Mouse (Mus musculus) heart, embryonic 10.5 days (tissue): ENCODE data around the gene Rhox7b. TPM values are rescaled to one million over a fixed set of nuclear protein-coding genes. Genes with fewer than 3 reads are reported as not detected.
"Not testable (repeated sequence)": the region's sequence is repeated elsewhere in the genome, so short reads cannot be mapped to it uniquely, and the experiment has no call there.

Experiments used
- DNase-seq: peaks from one replicate; pipeline ENCODE4 v3.0.0-alpha.2; 2017; ENCODE audit warnings: low spot score
- H3K27ac ChIP-seq: fragments of 300-500 bp; sonication (generic); 2 replicates; pipeline ENCODE4 v1.5.1; 2016; ENCODE audit warnings: mild to moderate bottlenecking
- H3K27me3 ChIP-seq: fragments of 300-500 bp; sonication (generic); 2 replicates; pipeline ENCODE4 v1.6.1; 2016; ENCODE audit warnings: mild to moderate bottlenecking; ENCODE audit not compliant: poor library complexity, insufficient read depth, severe bottlenecking
- H3K36me3 ChIP-seq: fragments of 300-500 bp; sonication (generic); 2 replicates; pipeline ENCODE4 v1.6.1; 2016; ENCODE audit warnings: mild to moderate bottlenecking, moderate library complexity
- H3K4me1 ChIP-seq: fragments of 300-500 bp; sonication (generic); 2 replicates; pipeline ENCODE4 v1.6.1; 2016; ENCODE audit warnings: mild to moderate bottlenecking
- H3K4me3 ChIP-seq: fragments of 300-500 bp; sonication (generic); 2 replicates; pipeline ENCODE4 v1.5.1; 2016; ENCODE audit warnings: mild to moderate bottlenecking, moderate library complexity
- H3K9me3 ChIP-seq: fragments of 300-500 bp; sonication (generic); 2 replicates; pipeline ENCODE4 v1.6.1; 2016; ENCODE audit warnings: mild to moderate bottlenecking, moderate library complexity
- WGBS: fragments of 180-500 bp; shearing (Covaris S2); methylation state at CpG from one replicate; pipeline ENCODE4 v1.1.7; 2016; 5-methylcytosine and 5-hydroxymethylcytosine counted together
- polyA plus RNA-seq: library from polyadenylated mRNA; unstranded; fragments of >200 nt; fragmentation: Nextera tagmentation; extraction: Ambion mirVana; gene quantifications from 2 replicates; pipeline ENCODE4 v1.2.1, GENCODE M21; 2016

Gene Rhox7b
- not detected in 2 replicates for polyA plus RNA-seq

DNA sequence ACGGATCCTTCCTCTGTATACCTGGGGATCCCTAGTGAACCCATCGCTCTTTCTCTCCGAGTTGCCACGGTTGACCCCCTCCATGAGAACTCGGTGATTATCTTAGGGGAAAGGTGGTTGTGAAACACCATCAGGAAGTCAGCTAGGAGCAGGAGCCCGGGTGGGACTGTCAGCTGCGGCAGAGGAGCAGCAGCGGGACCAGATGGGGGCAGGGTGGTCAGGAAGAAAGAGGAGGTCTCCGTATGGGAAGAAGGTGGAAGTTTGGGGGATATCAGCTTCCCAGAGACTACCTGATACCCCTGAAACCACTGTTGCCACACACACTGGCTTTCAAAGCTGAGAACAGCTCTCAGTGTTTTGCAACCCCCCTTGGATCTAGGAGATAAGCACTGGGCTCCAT is at the start of gene Rhox7b:
Gene Rhox7b (minus strand): TSS at position 101 of the 400 bp plus-strand sequence.
- H3K4me1 ChIP-seq, H3K4me3 ChIP-seq, H3K36me3 ChIP-seq, H3K9me3 ChIP-seq, H3K27me3 ChIP-seq, H3K27ac ChIP-seq, DNase-seq: not testable (repeated sequence)
- WGBS = 63% methylated on average over 9 of the region's 9 CpGs

- Histone ChIP-seq H3K9me3 (no peaks in the 10 kb centered on the region), H3K36me3 (no peaks in the 10 kb centered on the region), H3K4me3 (no peak overlapping the region), H3K4me1 (no peaks in the 10 kb centered on the region), H3K27ac (no peak overlapping the region), H3K27me3 (no peaks in the 10 kb centered on the region)
- WGBS = 57% methylated on average over 4 of the region's 4 CpGs
- no peak for DNase-seq
These were observed 19.3 kb upstream of the Rhox7b start for GRCm38 (mm10) chrX:37916311-37916710.

DNA sequence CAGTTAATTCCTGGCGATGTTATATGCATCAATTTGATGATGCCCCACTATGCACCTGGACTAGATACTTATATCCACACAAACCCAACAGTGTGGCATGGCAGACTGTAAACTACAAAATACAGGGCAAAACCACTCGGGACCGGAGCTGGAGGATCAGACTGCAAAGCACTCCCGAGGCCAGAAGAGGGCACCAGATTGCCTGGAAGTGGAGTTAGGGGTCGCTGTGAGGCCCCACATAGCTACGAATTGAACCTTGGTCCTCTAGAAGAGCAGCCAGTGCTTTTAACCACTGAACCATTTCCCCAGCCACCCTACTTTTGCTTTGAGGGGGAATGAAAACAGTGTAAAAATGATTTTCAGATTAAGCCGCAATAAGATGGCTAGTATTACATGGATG is 11.5 kb upstream of the Rhox7b start:
- Histone ChIP-seq H3K27ac (no peak overlapping the region), H3K9me3 (no peaks in the 10 kb centered on the region), H3K4me3 (no peak overlapping the region), H3K4me1 (no peaks in the 10 kb centered on the region), H3K27me3 (no peaks in the 10 kb centered on the region), H3K36me3 (no peaks in the 10 kb centered on the region)
- WGBS = 46% methylated on average over 7 of the region's 7 CpGs
- peak; percentile 16 for DNase-seq

GRCm38 (mm10) chrX:37903727-37904126 is 6.7 kb upstream of the Rhox7b start:
- H3K9me3 ChIP-seq = no peaks in the 10 kb centered on the region
- WGBS = 67% methylated on average over 5 of the region's 5 CpGs
- no peak overlapping the region for H3K4me3 ChIP-seq
- no peaks in the 10 kb centered on the region for H3K27me3 ChIP-seq
- no peaks in the 10 kb centered on the region for H3K36me3 ChIP-seq
- no peaks in the 10 kb centered on the region for H3K4me1 ChIP-seq
- no peak overlapping the region for H3K27ac ChIP-seq
- DNase-seq = no peak

DNA sequence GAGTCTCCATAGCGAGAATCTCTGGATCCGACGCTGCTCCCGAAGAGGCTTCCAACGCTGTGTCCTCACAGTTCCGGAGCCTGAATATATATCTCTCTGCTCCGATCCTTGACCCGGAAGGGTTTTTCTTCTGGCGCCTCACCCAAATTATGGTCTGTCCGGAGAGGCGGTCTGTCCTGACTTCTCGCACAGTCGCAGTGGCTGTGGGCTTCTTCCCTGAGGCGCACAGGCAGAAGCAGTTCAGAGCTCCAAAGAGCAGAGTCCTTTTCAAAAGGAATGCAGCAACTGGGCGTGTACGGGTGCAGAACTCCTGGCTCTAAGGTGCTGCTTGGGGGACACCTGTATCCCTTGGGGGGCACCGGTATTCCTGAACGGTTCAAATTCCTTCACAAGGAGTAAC is 4.6 kb upstream of the Rhox7b start, which contains the start of gene Rhox9:
Gene Rhox9 (minus strand): TSS at position 101 of the 400 bp plus-strand sequence.
- H3K36me3 ChIP-seq, H3K27me3 ChIP-seq, H3K9me3 ChIP-seq, H3K27ac ChIP-seq, H3K4me1 ChIP-seq, H3K4me3 ChIP-seq, DNase-seq: not testable (repeated sequence)
- 90% methylated on average over 10 of the region's 18 CpGs for WGBS

DNA sequence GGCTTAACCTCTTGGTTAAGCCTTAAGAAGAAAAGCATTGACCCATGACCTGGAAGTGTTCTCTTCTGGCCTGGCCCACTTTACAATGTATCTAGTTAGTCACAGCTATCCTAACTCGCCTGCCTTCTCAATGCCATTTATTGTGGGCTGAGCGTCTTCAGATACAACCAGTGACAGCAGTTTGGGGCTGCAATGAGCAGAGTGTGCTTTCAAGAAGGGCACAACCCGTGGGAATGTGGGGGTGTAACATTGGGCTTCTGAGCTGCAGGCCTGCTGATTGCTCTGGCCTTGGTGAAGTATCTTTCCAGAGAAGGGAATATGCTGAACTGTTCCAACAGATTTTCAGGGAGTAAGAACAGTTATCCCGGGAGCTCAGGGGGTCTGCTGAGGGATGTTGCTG is 18.2 kb downstream of the Rhox7b start, which contains the start of gene Rhox8:
Gene Rhox8 (minus strand): TSS at position 101 of the 400 bp plus-strand sequence.
- Histone ChIP-seq H3K27ac (no peak within 1 kb of the TSS), H3K9me3 (no peaks in the 10 kb centered on the region), H3K4me1 (no peaks in the 10 kb centered on the region), H3K4me3 (no peak within 1 kb of the TSS), H3K27me3 (no peaks in the 10 kb centered on the region), H3K36me3 (no peaks in the 10 kb centered on the region)
- 75% methylated on average over 4 of the region's 4 CpGs for WGBS
- no peak for DNase-seq

DNA sequence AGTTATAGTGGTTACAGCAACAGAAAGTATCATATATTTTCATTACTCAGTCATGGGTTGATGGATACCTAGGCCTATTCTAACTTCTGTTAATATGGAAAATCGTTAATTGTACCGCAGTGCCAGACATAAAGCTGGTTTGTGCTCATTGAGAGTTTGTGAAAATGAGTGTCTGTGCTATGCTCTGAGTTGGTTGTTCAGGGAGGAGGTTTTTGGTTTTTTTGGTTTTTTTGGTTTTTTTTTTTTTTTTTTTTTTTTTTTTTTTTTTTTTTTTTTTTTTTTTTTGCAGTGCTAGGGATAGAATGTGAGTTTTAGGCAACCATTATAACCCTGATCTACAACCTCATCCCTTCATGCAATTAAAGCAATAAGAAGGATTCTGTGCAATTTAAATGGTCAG is 25.4 kb downstream of the Rhox7b start:
- 98% methylated on average over 2 of the region's 2 CpGs for WGBS
- Histone ChIP-seq H3K36me3 (no peaks in the 10 kb centered on the region), H3K9me3 (no peaks in the 10 kb centered on the region), H3K4me1 (no peaks in the 10 kb centered on the region), H3K27ac (no peak overlapping the region), H3K27me3 (no peaks in the 10 kb centered on the region), H3K4me3 (no peak overlapping the region)
- DNase-seq = no peak

Other genes with a start within 250 kb of the Rhox7b start
- gene Rhox4g, start 245.9 kb downstream of the Rhox7b start, polyA plus RNA-seq = not detected in 2 replicates
- gene Rhox3h, start 228.5 kb downstream of the Rhox7b start, polyA plus RNA-seq = not detected in 2 replicates
- gene Rhox2h, start 224.0 kb downstream of the Rhox7b start, polyA plus RNA-seq = not detected in 2 replicates
- 14.2 and 15.1 TPM in 2 replicates for gene Rhox5, start 92.4 kb downstream of the Rhox7b start, polyA plus RNA-seq
- not detected in 2 replicates for gene Rhox6, start 70.3 kb downstream of the Rhox7b start, polyA plus RNA-seq
- not detected in 2 replicates for gene Rhox7a, start 65.5 kb downstream of the Rhox7b start, polyA plus RNA-seq
- gene Rhox8, start 18.3 kb downstream of the Rhox7b start, polyA plus RNA-seq = not detected in 2 replicates
- gene Rhox9, start 4.5 kb upstream of the Rhox7b start, polyA plus RNA-seq = not detected in 2 replicates
- gene Btg1-ps1, start 121.6 kb upstream of the Rhox7b start, polyA plus RNA-seq = not detected in 2 replicates
- gene Btg1-ps2, start 145.9 kb upstream of the Rhox7b start, polyA plus RNA-seq = not detected in 2 replicates
- not detected in 2 replicates for gene Rhox10, start 169.2 kb upstream of the Rhox7b start, polyA plus RNA-seq
- gene Rhox11, start 187.9 kb upstream of the Rhox7b start, polyA plus RNA-seq = not detected in 2 replicates
- gene Rhox12, start 213.7 kb upstream of the Rhox7b start, polyA plus RNA-seq = not detected in 2 replicates
- not detected in 2 replicates for gene Rhox13, start 224.0 kb upstream of the Rhox7b start, polyA plus RNA-seq